Mouse (Mus musculus): ENCODE results near the gene Exosc7.

Gene Exosc7

DNA sequence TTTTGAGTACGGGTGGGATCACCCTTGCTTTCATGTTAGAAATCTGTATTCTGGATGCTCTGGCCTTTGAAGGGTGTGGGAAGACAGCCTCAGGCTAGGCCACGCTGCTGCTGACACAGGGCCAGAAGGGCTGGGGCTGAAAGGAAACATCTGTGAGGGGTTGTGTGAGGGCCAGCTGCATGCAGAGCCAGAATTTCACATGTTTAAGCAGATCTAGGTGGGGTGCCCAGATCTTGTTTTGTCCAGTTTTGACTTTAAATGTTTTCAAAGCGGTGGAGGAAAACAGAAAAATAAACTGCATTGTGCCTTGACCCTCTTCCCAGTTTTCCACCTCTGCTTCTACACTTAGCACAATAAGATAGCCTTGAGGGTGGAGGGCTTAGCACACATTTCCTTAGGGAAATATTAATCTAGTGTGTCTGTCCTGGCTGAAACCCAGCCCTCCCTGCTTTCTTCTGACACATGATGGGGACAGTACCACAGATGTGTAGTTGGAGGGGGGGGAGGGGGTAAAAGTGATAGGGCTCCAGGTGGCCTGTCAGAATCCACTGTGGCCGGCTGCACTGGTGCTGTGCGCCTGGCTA lies 26.0 kb downstream of the Exosc7 start:
- DNase-seq (ENCODE audit: low read depth, low spot score), result no peak

DNA sequence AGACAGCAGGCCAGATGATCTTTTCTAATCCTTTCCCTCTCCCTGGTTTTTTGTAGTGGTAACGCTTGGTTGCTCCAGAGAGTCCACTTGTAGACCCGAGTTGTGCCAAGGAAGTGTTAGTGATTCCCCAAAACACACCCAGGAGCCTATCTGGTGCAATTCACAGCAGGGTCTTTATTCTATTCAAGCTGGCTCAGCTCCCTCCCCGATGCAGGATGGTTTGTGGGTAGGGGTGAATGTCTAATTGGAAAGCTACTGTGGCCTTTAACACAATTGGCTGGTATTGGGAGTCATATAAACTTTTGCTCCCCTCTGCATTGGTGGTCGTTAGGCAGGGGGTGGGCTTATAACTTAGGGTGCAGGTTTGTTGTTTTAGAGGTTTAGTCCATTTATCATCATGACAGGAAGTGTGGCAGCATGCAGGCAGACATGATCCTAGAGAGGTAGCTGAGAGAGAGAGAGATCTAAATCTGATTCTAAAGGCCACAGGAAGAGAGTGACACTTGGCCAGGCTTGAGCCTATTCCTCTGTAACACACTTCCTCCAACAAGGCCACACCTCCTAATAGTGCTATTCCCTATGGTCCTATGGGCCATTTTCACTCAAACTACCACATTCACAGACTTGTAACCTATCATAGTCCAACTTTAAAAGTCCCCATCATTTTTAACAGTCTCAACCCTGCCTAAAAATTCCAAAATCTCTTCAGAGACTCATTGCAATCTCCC lies 27.0 kb downstream of the Exosc7 start:
- DNase-seq (ENCODE audit: low read depth, low spot score), result no peak

DNA sequence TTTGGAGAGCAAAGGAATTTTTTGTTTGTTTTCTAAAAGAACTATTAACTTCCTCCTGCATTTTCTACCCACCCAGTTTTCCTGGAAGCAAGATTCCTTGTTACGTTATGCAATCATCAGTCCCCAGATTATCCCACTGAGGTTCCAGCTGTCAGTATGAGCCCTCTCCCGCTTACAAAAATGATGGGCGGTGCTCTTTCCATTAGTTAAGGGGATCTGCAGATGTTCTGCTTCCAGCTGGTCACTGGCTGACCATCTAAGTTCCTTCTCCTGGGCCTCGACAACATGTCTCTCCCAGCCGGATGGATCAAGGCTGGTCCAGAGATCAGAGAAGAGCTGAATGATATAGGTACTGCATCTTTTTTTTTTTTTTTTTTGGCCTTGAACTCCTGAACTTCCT lies 35.4 kb downstream of the Exosc7 start:
- no peak for DNase-seq (ENCODE audit: low read depth, low spot score)

DNA sequence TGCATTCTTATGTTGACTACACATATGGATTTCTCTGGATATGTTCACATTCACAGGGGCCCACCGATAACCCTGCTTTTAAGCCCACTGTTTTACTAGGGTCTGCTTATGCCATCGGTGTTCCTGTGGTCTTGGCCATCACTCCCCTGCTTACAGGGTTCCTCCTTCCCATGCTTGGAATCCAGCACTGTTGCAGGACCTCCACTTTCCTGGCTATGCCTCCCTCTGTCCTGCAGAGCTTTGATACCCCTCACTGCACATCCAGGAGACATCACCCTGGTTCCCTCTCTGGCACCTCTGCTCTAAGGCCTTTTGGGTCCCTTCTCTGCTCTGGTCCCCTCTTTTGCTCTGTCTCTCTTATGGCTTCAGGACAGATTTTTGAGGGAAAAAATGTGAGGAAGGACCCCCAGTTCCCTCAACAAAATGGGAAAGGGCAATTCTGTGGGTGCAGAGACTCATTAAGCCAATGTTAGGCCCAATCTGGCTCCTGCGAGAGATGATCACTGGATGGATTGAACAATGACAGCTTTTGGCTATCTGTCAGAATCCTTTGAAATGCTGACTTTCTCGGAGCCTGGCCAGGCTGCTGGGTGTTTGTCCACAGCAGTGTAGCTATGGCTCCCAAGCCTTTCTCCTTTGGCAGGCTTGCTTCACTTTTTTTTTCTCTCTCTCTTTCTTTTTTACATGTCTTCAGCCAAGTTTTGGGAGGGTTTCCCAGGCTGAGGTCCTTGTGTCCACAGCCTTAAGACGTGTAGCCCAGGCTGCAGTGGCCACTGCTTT lies 37.4 kb downstream of the Exosc7 start, which contains the start of gene Clec3b:
Gene Clec3b, plus strand, starts transcription at position 706 of the 780 bp plus-strand sequence.
- DNase-seq (ENCODE audit: low read depth, low spot score), result no peak

DNA sequence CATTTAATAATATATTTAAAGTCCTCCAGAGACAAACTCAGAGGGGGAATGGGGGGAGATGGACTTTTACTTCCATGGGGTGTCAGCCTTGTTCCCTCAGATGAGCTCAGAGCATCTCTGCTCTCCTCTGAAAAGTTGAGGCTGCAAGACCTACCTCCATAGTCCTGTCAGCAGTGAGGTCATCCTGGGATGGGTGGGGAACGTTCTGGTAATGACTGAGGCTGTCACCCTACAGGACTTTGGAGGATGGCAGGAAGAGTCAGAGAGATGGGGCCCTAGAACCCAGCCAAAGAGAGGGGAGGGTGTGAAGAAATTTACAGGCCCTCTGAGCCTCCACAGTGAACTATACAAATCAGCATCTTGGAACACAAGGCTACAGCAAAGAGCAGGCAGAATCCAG lies 38.5 kb downstream of the Exosc7 start:
- no peak for DNase-seq (ENCODE audit: low read depth, low spot score)

DNA sequence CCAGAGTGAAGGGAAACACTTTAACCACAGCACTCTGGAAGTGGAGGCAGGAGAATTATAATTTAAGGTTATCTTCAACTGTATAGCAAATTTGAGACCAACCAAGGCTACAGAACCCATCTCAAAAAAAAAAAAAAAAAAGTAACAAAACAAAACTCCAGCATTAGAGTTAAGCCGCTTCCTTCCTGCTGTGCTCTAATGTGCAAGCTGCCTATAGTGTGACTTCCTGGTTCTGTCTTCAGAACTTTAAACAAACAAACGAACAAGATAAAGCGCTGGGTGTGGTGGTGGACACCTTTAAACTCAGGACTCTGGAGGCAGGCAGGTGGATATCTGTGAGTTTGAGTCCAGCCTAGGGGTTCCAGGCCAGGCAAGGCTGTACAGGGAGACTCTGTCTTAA lies 39.0 kb downstream of the Exosc7 start:
- DNase-seq (ENCODE audit: low read depth, low spot score), result no peak

DNA sequence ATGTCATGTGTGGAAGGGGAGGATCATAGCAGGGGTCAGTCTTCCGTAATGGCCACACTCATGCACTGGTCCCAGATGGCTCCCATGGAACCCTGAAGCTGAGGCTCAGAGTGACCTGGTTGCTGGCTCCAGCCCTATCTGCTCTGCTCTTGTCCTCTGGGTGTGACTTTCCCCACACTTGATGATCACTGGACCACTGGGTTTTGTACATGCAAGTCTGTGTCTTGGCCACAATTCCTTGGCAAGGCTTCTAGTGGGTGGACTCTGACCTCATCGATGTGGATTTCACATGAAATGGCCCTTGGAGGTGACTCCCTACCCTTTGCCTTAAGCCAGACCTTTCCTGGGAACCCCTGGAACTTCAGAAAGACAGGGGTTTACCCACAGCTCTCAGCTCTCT lies 40.1 kb downstream of the Exosc7 start:
- DNase-seq (ENCODE audit: low read depth, low spot score), result no peak

DNA sequence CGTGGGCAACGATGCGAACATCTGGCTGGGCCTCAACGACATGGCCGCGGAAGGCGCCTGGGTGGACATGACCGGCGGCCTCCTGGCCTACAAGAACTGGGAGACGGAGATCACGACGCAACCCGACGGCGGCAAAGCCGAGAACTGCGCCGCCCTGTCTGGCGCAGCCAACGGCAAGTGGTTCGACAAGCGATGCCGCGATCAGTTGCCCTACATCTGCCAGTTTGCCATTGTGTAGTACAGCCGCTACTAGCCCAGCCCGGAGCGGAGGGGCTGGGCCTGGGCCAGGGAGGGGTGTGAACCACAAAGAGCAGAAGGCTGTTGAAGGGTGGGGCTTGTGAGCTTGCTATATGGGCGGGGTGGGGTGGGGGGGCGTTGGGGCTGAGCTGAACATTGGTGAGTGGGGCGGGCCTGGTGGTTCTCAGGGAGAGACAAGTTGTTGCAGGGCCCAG lies 43.9 kb downstream of the Exosc7 start:
- DNase-seq (ENCODE audit: low read depth, low spot score), result no peak

DNA sequence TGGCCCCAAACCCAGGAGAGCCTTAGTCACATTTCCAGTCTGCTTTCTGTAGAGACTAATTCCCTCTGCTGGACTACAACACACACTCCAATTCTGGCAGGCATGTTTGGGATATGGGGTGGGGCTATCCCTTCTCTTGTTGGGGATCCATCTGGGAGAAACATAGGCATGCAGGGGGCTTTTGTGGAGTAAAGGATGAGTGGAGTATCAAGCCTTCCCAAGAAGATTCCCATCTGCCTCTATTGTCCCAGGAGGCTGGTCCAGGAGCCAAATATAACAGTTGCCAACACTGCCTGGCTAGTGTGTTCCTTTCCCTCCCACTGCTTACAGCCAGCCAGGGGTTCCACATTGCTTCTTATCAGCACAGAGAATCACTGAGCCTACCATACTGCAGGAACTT lies 44.7 kb downstream of the Exosc7 start:
- no peak for DNase-seq (ENCODE audit: low read depth, low spot score)

DNA sequence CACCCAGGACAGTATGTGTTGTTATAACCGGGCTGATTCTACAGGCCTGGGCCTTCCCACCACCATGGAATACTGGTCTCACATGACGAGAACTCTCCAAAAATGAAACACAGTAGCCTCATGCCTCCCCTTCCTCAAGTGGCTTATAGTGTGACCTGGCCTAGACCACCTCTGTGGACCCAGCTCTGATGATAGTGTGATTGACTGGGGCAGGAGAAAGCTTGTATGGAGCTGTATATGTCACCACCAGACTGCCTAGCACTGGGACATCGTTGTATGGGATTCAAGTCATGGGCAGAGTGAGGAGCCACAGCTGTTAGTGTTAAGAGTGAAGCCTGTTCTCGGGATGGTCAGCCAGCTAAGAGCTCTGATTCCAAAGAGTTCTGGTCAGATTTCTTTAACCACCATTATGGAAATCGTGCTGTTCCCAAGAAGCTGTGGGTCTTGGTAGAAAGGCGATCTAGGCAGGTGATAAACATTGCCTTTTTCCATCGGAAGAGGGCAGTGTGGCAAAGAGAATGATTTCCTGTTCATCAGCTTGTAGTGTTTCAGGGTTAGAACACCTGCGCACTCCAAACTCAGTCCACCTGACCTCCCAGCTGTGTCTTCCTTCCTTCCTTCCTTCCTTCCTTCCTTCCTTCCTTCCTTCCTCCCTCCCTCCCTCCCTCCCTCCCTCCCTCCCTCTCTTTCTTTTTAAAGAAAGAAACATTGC lies 45.3 kb downstream of the Exosc7 start:
- peak; percentile 22 for DNase-seq (ENCODE audit: low read depth, low spot score)

DNA sequence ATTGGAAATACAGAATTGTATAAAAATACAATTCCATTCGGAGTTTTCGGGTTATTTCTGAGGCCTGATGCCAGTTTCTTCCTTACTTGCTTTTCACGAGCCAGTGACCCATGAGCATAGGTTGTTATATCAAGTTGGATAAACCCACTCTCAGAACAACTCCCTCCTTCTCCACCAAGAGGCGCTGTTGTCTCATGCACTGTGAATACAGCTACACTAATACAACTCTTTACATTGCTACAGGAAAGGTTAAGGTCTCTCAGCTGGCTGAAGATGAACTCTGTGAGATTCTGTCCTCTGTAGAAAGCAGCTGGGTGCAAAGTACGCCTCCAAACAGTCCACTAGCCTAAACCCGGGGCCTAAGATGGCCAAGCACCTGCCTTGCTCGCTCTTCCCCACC lies 46.3 kb downstream of the Exosc7 start:
- DNase-seq (ENCODE audit: low read depth, low spot score), result peak; percentile 43

DNA sequence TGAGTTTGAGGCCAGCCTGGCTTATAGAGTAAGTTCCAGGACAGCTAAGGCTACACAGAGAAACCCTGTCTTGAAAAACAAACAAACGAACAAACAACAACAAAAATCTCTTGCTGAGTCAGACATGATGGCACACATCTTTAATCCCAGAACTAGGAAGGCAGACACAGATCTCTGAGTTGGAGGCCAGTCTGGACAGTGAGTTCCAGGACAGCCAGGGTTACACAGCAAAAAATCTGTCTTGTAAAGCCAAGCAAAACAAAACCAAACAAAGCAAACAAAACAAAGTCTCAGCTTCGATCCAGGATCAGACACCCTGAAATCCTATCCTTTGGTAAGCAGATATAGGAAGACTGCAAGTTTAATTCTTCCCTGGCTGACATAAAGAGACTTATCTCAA lies 48.8 kb downstream of the Exosc7 start:
- DNase-seq (ENCODE audit: low read depth, low spot score), result no peak

DNA sequence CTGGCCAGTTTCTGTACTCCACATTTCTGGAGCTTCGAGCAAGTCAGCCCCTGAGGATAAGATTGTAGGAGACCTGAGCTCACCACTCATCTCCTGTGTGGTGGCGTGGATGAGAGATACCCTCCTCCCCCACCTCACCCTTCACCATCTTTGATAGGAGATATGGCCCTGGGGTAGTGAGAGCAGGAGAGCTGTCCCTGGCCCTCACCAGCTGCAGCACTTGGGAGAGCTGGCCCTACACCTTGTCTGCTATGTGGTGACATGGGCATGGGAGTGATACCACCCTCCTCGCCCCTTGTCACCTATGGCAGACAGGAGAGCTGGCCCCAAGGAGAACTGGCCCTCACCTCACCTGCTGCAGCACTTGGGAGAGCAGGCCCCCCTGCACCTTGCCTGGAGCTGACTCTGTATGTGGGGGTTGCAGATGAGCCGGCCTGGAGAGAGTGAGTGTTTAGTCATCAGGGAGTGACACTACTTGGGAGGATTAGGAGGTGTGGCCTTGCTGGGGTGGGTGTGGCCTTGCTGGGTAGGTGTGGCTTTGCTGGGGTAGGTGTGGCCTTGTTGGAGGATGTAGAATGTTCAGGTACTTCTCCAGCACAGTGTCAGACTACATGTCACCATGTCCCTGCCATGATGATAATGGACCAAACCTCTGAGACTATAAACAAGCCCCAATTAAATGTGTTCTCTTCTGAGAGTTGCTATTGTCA lies 50.1 kb downstream of the Exosc7 start:
- no peak for DNase-seq (ENCODE audit: low read depth, low spot score)

DNA sequence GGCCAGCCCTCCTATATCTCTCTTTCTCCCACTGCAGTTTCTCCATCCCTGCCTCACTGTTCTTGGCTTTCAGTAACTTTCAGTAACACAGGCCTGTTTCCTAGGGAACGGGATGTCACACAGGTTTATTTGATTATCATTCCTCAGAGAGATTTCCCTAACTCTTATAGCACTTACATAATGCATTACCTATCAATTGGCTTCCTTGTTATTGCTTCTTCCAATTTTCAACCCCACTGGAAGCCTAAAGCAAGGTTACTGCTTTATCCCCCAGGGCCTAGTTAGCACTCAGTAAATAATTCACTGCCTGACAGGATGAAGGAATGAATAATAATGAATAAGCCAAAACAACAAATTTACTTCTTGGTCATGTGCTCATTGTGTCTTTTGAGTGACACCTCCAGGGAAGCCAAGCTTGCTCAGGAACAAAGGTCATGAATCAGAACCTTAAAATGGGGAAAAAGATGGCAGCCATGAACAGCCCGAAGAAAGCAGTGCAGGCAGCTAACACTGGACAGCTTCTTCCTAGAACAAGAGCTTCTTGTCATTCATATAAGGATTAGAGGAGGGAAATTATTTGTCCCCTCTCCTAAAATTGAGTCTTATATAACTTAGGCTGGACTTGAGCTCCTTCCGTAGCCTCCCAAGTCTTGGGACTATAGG lies 52.9 kb downstream of the Exosc7 start:
- no peak for DNase-seq (ENCODE audit: low read depth, low spot score)

DNA sequence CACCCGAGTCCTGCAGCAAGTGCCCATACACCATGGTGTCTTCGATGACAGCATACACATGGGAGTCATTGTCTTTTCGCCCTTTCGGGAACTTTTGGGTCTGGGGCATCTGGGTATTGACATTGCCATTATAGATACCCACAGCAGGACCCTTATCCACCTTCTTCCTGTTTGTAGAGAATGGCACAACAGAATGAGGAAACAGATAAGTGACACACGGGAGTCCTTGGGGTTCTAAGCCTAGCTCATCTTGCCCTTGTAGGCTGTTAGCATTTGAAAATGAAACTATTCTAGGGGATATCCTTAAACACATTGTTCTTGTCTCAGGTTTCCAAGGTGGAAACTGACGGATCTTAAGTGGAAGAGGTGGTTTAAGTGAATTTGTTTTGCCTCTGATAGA lies 60.7 kb downstream of the Exosc7 start:
- DNase-seq (ENCODE audit: low read depth, low spot score), result no peak

DNA sequence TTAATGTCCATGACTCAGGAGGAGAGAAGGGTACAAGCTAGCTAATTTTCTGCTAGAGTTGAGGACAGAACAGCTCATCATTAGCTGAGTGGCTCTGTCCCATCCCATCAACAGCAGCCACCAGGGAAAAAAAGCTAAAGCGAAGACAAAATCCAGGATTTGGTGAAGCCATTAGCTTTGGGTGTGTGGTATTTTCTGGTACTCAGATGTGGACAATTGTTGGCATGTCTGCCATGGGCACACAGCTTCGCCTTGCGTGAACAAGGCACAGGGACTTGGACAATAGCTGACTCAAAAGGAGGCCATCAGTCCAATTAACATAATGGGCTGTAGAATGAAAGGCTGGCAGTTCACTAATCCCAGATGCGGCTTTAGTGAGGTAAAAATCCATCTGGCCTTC lies 61.3 kb downstream of the Exosc7 start:
- DNase-seq (ENCODE audit: low read depth, low spot score), result no peak

DNA sequence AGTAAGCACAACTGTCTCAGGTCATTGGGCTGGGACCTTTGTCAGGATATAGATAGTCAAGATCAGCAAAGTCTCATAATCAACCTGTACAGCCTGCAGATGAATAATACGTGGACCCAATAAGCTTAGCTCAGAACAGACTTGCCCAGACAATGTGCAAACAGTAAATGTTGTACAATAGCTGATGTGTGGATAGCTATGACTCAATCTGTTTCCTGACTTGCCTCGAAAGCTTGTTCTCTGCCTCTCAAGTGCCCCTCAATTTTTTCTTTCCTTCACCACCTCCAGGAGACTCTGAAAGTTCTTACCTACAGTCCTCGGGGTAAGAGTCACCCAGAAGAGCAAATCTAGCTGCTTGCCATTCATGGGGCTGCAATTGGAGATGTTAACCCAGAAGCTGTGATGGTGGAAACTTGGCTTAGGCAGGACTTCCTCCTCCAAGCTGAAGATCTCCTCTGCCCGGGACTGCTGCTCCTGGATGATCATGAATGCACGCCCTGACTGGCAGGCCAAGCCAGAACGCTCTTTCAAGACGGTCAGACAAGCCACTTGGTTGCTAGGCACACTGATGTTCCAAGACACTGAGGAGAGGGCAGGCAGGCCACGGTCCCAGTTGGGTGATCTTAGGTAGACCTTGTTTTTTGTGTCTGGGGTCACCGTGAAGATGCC lies 64.5 kb downstream of the Exosc7 start:
- no peak for DNase-seq (ENCODE audit: low read depth, low spot score)

DNA sequence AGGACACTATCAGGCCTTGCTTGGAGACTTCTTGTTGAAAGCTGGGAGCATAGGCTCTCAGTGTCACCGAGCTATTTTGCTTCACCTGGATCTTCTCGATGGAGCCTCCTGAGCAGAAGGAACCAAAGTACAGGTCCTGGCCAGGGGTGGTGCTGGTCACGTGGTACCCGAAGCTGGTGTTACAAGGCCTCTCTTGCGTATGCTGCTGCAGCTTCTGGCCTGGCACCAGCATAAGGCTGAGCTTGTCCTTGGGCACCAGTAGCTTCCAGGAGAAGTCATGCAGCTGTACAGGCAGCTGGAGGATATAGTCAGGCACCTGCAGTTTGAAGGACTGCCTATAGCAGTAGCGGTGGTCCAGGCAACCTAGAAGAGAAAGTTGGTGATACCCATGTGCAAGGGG lies 67.0 kb downstream of the Exosc7 start:
- no peak for DNase-seq (ENCODE audit: low read depth, low spot score)

DNA sequence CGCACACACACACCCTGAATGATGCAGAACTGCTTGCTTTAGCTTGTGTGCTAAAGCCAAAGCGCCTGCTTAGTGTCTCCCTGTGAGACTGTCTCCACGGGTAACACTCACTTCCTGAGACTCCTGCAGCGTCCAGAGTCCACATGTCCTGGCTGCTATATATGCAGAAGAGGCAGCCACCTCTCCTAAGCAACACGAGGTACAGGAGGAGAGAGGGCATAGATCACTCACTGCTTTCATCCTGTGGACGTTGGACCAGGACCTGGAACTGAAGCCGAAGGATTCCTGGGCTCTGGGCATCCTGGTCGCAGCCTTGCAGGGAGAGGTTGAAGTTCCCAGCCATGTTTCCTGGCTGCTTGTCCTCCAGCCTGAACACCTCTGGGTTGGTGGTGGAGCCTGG lies 70.2 kb downstream of the Exosc7 start:
- no peak for DNase-seq (ENCODE audit: low read depth, low spot score)

DNA sequence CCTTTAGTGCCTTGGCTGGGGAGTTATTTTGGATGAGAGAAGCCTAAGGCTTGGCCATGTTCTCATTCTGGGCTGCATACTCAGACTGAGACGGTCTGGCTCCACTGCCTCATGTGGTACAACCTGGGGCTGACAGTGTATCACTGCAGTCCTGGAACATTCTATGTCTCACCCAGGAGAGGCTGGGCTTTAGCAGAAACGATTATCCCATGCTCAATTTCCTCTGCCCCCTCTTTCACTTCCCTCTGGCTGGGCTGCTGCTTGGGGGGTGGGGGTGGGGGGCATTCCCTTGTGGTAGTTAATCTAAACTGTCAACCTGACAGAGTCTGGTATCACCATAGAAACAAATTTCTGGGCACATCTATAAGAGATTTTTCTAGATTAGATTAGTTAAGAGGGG lies 72.5 kb downstream of the Exosc7 start:
- no peak for DNase-seq (ENCODE audit: low read depth, low spot score)

Measured in embryo, embryonic 11.5 days (tissue).